Mouse (Mus musculus) heart, adult 8-10 months (tissue): Measurements from ENCODE around the gene Degs1. TPM values are rescaled to one million over a fixed set of nuclear protein-coding genes. Genes with fewer than 3 reads are reported as not detected.
"Not testable (repeated sequence)": the region's sequence is repeated elsewhere in the genome, so short reads cannot be mapped to it uniquely, and the experiment has no call there.

ENCODE experiments used
- DNase-seq: peaks from one replicate; pipeline ENCODE4 v3.0.0; 2022; ENCODE audit warnings: low spot score
- total RNA-seq, 4 experiments: library from RNA; stranded (reverse); gene quantifications; 2 replicates each; pipeline ENCODE4 v1.2.4; 2022

Degs1 gene
- 10 to 100 TPM; 56.1 to 62.6 (median 60.4) TPM for total RNA-seq

DNA sequence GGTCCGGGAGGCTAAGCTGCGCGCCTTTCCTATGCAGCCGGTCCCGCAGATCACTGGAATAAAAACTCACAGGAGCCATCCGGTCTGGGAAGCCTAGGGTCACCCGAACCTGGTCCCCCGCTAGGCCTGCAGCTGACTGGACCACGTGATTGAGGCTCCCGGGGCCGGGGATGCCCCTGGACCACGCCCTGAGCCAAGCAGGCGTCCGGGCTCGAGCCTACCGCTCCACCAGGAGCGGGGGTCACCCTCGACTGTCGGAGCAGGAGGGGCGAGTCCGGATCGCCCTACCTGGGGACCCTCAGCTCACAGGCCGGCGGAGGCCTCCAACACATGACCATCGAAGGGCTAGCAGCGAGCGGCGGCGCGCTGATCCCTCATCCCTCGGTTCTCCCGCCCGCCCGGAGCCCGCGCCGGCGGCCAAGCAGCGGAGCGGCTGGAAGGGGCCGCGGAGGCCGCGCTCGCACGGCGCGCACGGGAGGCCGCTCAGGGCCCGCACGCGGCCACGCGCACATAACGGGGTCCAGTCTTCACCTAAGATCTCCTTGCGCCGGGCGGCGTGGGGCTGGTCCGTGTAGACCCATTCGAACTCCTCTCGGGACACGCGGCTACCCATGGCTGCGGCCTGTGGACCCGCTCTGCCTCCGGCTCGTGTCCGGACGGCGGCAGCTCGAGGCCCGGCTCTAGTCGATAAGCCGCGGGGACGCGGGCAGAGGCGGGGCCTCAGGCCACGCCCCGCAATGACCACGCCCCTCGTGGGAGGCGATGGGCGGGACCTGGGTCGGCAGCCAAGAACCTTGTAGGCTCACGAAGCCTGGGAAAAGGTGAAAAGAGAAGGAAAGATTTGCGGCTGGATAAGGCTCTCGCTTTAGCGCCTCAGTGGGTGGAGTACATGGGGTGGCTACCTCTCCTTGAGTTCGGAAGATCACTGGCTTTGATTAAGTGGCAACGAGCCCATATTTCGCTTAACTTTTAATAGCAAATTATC, at the start of gene Degs1:
Gene Degs1, minus strand, starts transcription at position 714 of the 985 bp plus-strand sequence.
- DNase-seq = peak; percentile 97

DNA sequence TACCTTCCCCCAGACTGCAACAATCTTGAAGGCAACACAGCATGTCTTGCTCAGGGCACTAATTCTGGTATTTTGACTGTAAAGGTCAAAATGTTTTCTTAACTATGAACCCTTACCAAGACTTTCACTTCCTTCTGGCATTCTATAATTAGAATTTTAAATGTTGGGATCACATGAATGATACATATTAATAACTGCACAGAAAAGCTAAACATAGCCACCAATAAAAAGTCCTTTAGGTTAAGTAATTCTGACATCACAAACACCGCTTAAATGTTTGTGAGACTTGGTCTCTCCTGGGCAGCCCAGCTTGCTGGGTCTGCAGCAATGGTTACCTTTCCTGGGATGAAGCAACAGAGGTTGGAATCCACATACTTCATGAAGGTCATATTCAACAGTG, 43.3 kb upstream of the Degs1 start:
- no peak for DNase-seq

DNA sequence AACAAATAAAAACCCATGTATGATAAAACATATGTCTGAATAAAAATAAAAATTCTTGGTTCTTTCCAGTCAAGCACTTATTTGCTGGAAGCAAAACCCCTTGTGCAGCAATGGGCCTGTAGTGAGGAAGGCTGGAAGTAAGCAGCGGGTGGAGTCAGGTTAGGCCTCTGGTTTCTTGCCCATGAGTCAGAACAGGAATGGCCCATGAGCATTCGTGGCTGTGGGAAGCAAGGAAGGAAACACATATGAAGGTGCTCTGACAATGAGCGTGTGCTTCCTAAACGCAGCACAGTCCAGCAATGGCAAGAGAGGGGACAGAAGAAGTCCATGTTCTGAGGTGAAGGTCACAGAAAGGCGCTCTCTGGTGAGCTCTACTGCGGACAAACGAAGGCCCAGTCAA, 41.9 kb upstream of the Degs1 start:
- DNase-seq = no peak

DNA sequence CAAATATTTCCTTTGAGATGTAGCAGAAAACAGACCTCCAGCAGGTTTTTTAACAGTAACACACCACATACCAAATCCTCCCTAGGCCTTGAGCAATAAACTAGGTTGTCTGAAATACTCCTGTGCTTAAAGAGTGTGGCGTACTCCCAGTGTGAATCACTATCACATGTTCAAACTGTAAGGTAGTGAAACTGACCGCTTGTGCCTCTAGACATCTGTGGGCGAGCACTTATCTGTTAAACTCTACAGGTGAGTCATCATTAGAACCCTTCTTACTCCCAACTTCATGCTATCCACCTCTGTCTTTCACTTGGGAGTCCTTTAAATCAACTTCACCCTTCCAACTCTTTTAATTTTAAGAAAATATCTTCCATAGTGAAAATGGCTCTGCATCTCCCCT, 40.5 kb upstream of the Degs1 start:
- DNase-seq = no peak

DNA sequence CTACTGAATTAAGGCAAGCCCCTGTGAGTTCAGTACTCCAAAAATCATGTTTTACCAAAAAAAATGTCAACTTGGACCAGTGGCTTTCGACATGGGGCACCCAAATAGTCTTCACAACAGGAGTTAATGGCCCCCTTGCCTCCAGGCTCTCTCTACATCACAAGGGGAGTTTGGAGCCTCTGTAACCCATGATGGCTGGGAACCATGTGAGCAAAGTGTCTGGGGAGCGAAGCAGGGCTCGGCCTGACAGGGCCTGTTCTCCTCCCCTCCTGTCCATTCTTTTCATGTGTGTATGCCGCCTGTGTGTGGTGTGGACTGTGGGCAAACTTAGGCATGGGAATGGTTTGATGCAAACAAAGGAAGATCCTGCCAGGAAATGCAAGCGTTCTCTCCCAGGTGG, 31.6 kb upstream of the Degs1 start:
- no peak for DNase-seq

DNA sequence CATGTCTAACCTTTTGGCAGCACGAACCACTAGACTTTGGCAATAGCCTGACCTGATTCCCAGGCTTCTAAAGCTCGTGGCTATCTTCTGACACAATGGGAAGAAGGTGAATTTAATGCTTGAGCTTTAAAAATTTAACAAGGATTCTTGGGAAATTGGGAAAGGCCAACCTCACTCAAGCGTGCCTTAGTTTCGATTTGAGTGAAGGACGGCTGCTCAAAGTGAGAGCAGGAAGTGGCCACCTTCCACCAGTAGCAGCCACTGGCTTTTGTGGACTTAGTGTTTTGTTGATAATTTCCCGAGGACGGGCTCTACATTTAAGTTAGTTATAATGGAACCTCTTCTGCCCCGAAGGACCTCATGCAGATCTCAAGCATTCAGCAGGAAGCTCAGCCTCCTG, 30.6 kb upstream of the Degs1 start:
- no peak for DNase-seq

DNA sequence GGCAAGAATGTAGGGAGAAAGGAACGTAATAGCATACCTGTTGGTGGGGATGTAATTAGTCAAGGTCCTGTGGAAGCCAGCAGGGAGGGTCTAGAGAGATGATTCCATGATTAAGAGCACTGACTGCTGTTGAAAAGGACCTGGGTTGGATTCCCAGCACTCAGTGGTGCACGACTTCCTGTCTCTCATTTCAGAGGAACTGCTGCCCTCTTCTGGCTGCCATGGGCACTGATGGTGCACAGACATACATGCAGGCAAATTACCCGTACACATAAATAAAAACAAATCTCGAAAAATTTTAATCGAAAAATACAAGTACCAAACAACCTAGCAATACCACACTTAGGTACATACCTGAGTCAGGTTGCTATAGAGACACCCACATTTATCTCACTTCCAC, 28.8 kb upstream of the Degs1 start:
- no peak for DNase-seq

DNA sequence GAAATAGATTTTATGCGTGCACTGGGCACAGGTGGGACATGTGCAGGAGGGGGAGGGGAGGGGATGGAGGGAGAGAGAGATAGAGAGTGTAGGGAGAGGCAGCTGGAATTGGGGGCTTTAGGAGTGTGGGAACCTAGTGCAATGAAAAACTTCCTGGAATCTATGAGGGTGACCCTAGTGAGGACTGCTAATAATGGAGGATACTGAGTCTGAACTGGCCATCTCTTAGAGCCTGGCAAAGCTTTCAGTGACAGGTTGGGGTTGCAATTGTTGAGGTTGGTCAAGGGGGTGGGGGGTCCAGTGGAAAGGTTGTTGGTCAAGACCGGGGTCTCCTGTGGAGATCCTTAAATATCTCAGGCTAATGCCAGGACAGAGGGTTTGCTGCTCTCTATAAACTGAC, 27.7 kb upstream of the Degs1 start:
- DNase-seq = no peak

DNA sequence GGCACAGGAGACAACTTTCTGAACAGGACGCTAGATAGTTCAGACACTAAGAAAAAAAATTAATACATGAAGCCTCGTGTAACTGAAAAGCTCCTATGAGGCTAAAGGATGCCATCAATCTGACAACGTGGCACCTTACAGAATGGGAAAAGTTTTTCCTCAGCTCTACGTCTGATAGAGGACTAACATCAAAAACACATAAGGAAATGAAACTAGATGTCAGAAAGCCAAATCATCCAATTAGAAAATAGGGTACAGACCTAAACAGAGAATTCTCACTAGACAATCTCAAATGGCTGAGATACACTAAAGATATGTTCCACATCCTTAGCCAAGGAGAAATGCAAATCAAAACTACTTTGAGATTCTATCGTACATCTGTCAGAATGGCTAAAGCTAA, 26.8 kb upstream of the Degs1 start:
- DNase-seq = no peak

DNA sequence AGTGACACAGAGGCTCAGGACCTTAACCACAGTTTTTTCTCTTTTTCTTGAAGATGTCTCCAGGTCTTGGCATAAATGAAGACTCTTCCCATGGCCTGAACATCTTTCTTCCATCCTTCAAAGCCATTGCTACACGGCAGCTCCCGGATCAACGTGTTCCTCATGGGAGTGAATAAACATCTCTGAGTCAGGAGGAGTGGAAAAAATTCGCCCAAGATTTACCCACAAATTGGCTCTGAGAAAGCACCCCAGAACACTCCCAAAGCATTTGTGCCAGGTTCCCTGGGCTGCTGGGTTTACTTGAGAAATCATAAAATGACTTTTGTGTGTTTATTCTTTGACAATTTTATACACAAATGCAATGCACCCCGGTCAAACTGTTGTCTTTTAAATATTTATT, 20.3 kb upstream of the Degs1 start:
- DNase-seq = no peak

DNA sequence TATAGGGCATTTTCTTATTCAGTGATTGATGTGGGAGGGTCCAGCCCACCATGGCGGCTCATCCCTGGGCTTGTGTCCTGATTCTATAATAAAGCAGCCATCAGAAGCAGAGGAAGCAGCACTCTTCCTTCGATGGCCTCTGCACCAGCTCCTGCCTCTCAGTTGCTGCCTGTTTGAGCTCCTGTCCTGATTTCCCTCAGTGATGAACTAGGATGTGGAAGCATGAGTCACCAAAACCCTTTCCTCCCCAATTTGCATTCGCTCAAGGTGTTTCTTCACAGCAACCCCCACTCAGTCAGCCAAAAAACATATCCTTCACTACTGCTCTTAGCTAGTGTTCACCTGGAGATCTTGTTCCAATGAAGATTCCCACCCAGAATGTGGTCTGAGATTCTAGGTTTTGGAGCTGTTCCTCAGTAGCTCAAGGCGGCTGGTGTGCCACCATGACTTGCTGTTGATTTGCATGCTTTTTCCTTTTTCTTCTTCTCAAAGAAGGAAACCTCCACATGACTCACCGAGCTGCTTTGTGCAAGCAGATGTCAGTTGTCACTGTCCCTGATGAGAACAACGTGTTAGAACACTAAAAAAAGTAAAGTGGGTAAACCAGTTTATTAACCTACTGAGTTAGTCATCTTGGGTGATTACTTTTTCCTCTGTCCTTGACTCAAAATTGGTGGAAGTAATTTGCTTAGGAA, 19.7 kb upstream of the Degs1 start:
- no peak for DNase-seq

DNA sequence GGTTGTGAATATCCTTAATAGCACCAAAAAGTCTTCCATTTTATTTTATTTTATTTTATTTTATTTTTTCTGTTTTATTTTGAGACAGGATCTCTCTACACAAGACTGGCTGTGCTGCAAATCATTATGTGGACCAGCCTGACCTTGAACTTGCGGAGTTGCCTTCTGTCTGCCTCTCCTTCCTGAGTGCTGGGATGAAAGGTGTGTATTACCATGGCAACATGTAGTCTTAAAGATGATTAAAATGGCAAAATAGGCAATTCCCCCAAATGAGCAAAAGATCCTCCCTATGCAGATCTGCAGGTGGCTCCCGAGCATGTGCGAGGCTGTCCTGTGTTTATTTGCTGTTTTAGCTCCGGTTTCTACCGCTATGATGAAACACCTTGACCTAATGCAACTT, 15.2 kb upstream of the Degs1 start:
- no peak for DNase-seq

DNA sequence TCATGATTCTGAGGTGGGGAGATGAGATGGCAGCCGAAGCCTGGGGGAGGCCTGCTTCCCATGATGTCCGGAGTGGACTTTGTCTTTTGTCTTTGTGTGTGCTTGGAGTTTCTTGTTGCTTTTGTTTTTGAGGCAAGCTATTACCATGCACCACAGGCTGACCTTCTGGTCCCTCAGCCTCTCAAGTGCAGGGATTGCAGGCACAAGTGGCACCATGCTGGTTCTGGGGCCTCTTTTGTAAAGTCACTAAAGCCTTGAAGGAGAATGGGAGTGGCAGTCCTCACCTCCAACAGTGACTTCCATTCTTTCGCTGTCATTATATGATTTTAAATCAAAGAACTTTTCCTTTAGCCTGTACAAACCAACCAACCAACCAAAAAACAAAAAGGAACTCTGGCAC, 14.6 kb upstream of the Degs1 start:
- no peak for DNase-seq

DNA sequence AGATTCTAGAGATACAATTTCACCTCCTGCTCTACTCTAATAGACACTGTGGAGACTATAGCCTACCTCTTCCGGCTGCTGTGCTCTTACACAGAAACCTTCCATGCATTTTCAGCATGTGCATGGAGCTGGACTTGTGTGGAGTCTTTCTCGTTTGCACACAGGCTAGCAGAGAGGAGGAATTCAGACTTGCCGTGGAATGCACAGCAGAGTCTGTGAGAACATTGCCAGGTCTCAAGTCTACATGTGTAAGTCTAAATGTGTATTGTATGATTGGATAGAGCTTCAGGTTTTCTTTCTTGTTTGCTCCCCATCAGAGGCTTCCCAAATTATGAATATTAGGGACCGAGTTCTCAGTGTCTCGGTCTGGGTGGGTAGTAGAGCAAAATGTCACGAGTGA, 14.2 kb upstream of the Degs1 start:
- DNase-seq = no peak

DNA sequence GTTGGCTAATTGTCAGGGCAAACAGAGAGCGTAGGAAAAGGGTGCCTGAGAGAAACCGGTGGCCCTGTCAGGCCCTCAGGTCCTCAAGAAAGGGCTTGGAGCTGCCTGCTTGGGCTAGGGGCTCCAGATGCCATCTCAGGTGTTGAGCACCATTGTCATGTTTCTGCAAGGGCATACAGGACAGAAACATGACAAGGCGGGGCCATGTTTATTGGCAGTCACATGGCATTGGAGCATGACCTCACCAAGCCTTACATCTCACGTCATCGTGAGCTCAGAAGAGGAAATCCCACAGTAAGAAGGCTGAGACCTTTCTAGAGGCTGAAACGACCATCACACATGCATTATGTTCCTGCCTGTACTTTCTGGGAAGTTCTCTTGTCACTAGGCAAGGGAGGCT, 13.5 kb upstream of the Degs1 start:
- no peak for DNase-seq

DNA sequence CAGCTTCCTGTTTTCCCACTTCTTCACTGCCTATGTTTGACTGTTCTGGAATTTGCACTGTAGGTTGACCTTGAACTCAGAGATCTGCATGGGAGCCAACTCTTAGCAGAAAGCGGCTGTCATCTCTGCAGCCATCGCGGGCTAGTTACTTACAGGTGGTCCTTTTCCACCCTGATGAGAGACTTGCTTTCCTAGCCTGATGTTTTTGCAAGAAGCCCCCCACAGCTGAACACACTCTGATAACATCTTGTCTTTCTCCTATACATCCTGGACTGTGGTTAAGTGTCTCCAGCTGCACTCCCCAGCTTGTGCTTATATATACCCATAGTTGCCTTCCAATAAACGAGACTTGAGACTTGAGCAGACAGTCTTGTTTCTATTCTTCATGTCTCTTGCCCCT, 9.7 kb upstream of the Degs1 start:
- no peak for DNase-seq

DNA sequence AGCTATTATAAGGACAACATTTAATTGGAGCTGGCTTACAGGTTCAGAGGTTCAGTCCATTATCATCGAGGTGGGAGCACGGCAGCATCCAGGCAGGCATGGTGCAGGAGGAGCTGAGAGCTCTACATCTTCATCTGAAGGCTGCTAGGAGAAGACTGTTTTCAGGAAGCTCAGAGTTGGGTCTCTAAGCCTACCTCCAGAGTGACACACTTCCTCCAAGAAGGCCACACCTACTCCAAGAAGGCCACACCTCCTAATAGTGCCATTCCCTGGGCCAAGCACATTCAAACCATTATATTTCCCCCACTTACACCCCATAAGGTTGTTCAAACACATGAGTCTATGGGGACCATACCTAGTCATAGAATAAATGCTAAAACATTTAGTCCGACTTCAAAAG, 8.1 kb upstream of the Degs1 start:
- DNase-seq = not testable (repeated sequence)

DNA sequence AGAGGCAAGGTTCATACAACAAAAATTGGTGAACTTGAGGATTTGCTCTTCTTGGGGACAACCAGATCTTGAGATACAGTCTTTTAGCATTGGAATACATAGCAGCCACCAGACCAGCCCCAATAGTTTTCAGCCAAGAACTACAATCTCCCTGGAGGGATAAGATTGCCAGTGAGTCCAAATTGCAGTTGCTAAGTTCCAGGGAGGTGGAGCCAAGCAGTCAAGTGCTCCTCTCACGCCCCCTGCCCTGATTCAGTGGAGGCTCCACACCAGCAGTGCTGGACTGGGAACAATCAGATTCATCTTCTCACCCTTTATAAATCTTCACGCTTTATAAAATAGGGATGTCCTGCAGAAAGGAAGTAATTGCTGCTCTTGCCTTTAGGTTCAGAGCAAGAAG, 7.2 kb upstream of the Degs1 start:
- DNase-seq = no peak

DNA sequence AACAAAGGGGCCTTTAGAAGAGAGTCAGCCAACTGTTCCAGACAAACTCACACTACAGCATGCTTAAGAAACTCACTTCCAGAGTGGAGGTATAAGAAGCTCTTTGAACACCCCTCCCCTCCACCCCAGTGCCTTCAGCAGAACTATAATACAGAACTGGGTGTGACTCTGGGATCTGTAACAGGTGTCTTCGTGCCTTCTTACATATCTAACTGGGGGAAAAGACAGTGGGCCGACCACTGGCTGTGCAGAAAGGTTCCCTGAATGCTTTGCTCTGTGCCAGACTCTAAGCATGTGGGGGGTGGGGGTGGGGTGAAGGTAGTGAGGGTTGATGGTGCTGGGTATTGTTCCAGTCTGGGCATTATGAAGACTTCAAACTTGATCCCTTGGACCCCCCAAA, 6.0 kb upstream of the Degs1 start:
- DNase-seq = no peak

DNA sequence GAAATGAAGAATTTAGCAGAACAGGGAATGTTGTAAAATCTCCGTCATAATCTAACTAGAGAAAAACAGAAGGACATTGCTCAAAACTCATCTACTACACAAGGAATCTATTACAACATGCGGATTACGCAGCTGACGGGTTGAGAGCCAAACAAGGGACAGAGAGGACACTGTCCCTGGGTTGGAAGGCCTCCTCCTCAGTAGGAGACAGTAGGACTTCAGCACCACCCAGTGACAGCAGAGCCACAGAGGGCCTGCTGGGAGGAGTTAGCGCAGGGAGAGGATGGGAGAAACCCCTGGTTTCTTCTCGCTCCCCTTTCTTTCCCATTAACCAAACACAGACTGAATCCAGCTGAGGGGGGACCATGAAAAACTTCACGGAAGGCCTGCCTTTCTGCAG, 5.2 kb upstream of the Degs1 start:
- DNase-seq = no peak

DNA sequence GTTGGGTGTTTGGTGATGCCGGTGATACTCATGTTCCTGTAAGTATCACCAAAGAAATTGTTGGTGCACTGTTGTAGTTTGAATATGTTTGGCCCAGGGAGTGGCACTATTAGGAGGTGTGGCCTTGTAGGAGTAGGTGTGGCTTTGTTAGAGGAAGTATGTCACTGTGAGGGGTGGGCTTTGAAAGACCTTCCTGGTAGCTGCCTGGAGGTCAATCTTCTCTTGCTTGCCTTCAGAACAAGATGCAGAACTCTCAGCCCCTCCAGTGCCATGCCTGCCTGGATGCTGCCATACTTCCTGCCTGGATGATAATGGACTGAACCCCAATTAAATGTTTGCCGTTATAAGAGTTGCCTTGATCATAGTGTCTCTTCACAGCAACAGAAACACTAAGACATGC, 2.2 kb upstream of the Degs1 start:
- no peak for DNase-seq

DNA sequence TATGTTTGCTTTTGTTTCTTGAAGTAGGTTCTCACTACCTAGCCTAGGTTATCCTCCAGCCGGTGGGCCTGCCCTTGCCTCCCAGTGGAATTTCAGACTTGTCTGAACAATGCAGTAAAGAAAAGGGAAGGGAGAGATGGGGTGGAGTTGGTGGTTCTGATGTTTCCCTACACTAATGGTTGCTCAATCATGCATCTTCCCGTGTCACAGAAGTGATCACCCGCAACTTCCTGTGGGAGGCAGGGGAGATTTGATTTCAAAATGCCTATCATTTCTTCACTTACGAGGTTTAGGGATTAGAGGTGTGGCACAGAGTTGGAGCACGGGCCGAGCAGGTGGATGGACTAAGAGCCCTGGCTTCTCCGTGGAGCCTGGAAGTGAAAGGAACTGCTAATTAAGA, 627 bp upstream of the Degs1 start:
- peak; percentile 15 for DNase-seq

DNA sequence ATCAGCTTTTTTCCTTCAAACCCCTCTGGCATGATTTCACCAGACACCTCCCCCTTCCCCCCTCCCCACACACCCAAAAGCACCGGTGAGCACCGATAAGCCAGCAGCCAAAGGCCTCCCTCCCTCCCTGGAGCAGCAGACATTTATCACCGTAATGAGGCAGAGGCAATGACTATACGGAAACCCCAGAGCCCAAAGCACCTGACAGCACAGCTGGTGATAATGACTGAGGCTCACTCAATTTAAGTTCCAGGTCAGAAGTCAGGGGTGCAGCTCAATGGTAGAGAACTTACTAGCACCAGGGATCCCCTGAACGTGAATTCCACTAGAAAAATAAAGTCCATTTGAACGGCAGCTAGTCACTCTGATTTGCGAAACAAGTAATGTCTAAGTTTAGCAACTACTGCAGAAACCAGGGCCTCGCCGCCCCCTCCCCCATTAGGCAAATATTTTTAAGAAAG, 1.3 kb downstream of the Degs1 start:
- DNase-seq = no peak
